Mouse (Mus musculus) T-helper 1 cell (primary cell): Measurements from ENCODE around the gene Taar8b.
"Not testable (repeated sequence)": the region's sequence is repeated elsewhere in the genome, so short reads cannot be mapped to it uniquely, and the experiment has no call there.

Experiments used
- in situ Hi-C: fragments of 300-600 bp; cut with MboI, MseI; formaldehyde crosslinking; loops from one replicate; pipeline ENCODE4 v1.15.1; 2025; ENCODE audit warnings: high pct_unique_total_duplicates

The Taar8b gene

GRCm38 (mm10) chr10:24092194-24092593, at the start of gene Taar8b:
Taar8b (minus strand) TSS chr10:24092294.
- in situ Hi-C loops, result loop anchor here (25.0 kb wide), 1 partner anchor 280 kb away; no protein-coding TSS in a partner anchor

- in situ Hi-C loops, result loop anchor here (5.0 kb wide), 1 partner anchor 321 kb away; no protein-coding TSS in a partner anchor
These were observed 46.6 kb upstream of the Taar8b start for GRCm38 (mm10) chr10:24138623-24139261.

DNA sequence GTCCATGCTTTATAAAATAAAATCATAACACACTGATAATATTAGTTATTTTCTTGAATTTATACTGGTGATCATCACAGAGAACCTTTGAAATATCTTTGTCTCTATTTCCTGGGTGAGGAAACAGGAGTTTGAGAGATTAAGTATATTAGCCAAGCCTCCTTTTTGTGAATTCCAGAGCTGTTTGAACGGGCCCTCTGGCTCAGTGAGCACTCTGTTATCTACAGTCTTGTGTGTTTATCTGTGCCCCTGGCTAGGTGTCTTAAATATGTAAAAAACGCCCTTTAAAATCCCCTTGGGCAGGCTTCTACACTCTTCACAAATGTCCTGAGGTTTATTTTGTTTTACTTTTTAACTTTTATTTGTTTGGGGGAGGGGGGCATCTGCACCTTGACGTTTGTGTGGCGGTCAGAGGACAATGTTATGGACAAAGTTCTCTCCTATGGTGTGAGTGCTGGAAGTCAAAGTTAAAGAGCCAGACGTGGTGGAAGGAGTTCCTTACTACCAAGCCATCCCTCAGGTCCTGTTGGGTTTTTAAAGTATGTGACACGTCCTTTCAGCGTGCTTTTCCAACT, 42.1 kb upstream of the Taar8b start:
- in situ Hi-C loops, result no loop called here

DNA sequence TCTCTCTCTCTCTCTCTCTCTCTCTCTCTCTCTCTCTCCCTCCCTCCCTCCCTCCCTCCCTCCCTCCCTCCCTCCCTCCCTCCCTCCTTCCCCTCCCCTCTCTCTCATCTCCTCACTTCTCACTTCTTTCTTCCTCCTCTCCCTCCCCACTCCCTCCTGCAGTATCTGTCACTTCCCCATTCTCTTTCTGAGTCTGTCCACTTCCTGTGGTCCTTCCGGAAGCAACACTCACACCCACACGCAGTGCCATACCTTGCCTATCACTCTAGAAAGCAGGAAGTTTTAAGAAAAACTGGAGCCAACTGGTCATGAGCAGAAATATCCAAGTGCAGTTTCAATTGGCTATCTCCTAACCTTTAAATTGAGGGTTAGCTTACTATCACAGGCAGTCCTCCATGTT, 41.0 kb upstream of the Taar8b start:
- in situ Hi-C loops, result no loop called here

- in situ Hi-C loops, result no loop called here
These were observed 40.2 kb upstream of the Taar8b start for GRCm38 (mm10) chr10:24132273-24132672.

DNA sequence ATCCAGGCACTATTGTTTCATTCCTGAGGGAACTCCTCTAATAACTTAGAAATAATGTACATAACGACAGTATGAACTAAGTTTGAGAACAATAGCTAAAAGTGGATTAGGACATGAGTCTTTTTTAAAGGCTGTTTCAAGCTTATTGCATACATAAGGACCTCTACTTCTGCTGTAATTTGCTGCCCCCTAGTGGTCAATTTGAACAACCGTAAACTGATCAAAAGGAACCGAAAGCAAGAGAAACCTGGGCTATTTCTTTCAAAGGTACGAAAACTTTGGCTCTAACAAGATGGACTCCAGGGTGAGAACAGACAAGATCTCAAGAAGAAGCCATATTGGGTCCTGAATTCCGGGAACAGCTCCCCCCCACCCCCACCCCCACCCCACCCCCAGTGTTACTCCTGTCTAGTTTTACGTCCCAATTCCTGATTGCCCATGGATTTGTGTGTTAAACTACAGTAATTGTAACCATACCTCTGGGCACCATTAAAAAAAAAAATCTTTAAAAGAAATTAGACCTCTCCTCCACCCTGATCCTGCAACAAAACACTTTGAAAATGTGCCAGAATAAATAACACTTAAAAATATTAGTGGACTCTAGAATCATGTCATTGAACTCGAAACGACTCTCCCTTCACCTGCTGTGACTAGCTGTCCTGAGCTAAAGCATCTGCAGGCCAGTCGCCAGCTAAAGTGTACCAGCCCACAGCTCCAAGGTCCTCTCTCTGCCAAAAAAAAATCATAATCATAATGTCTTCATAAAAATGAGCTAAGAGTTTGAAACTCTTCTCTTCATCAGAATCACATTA, 39.6 kb upstream of the Taar8b start:
- in situ Hi-C loops, result no loop called here

- in situ Hi-C loops, result no loop called here
These were observed 19.2 kb upstream of the Taar8b start for GRCm38 (mm10) chr10:24111116-24111778.

DNA sequence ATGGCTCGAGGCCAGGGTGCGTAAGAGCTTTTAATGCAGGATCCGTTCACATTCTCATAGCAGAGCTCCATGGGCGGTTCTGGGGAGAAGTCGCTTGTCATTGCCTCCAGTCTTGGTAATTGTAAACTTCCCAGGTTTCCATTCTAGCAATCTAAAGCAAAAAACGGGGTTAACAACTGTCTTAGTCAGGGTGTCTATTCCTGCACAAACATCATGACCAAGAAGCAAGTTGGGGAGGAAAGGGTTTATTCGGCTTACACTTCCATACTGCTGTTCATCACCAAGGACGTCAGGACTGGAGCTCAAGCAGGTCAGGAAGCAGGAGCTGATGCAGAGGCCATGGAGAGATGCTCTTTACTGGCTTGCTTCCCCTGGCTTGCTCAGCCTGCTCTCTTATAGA, 17.3 kb upstream of the Taar8b start, which contains the start of gene Taar9:
Gene Taar9, minus strand, starts transcription at position 101 of the 400 bp plus-strand sequence.
- in situ Hi-C loops, result not testable (repeated sequence)

DNA sequence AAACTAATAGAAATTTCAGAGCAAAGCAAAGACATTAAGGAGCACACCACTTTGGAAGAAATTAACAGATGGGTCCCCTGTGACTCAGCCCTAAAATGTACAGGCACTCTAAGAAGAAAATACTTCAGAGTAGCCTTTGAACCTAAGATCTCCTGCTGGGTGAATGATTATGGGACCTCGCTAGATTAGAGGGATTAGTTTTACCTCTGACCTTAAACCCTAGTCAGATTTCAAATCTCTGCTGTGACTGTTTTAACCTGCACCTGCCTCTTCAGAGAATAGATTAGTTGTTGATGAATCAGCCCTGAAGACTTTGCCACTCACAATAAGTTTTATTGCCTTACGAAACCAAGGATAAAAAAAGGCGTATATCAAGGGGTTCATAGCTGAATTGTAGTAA, 16.1 kb upstream of the Taar8b start:
- in situ Hi-C loops, result no loop called here

- in situ Hi-C loops, result no loop called here
These were observed 15.7 kb upstream of the Taar8b start for GRCm38 (mm10) chr10:24107747-24108146.

DNA sequence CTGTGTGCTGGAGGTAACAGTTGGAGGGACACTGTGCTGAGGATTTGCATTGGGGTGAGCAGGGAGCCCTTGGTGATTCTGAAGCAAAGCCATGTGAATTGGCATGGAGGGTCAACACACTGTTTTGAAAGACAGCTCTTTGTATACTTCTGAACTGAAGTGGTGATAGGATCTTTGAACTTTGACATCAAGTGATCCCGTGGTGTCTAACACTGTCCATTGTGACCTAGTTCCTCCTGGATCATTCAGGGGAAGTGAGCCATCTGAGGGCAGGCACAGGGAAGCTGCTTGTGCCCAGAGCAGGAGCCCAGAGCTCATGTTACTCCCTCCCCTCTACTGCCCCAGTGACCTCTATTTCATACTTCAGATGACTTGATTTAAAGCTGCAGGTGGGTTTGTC, 11.2 kb upstream of the Taar8b start:
- in situ Hi-C loops, result not testable (repeated sequence)

GRCm38 (mm10) chr10:24101812-24102211, 9.7 kb upstream of the Taar8b start, which contains the start of gene Taar8c:
Taar8c (minus strand) TSS chr10:24101912.
- in situ Hi-C loops, result not testable (repeated sequence)

DNA sequence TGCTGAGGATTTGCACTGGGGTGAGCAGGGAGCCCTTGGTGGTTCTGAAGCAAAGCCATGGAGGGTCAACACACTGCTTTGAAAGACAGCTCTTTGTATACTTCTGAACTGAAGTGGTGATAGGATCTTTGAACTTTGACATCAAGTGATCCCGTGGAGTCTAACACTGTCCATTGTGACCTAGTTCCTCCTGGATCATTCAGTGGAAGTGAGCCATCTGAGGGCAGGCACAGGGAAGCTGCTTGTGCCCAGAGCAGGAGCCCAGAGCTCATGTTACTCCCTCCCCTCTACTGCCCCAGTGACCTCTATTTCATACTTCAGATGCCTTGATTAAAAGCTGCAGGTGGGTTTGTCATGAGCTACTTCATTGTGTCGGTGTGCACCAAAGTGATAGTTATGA, 4.9 kb upstream of the Taar8b start:
- in situ Hi-C loops, result loop anchor here (25.0 kb wide), 1 partner anchor 285 kb away; no protein-coding TSS in a partner anchor

DNA sequence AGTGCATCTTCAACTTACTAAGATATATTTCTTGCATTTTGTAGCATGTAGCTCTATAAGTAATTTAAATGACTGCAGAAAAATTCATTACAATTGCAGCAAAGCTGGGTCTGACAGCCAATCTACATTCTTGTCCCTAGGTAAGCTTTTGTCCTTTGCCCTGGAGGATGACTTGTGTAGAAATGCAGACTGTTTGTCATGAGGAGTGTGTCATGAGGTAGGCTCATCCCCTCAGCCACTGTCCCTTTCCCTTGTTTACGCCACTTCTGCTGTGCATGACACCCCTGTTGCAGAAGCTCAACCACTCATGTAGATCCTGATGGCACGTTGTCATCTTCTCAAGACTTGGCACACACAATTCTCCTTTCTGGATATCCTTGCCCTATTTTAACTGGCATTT, 4.9 kb downstream of the Taar8b start:
- in situ Hi-C loops, result loop anchor here (25.0 kb wide), 1 partner anchor 275 kb away; no protein-coding TSS in a partner anchor

- in situ Hi-C loops, result loop anchor here (25.0 kb wide), 1 partner anchor 274 kb away; no protein-coding TSS in a partner anchor
These were observed 5.5 kb downstream of the Taar8b start for GRCm38 (mm10) chr10:24086555-24086954.

DNA sequence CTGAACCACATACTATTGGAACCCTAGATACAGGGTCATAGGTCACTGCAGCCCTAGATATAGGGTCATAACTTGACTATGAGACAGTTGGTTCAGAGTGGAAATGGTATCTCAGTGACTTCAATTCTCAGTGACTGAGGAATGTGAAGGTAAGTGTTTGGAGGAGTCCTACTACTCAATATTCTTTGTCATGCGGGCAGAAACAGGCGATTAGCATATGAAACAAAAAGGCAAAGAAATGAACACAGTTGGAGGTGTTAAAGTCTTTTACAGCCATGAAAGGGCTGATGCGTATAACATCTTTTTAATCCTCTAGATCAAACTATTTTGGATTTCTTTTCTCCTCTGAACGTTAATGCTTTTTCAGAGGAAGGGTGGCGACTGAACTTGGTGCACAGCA, 6.2 kb downstream of the Taar8b start:
- in situ Hi-C loops, result loop anchor here (25.0 kb wide), 1 partner anchor 274 kb away; no protein-coding TSS in a partner anchor

GRCm38 (mm10) chr10:24080166-24080565, 11.9 kb downstream of the Taar8b start:
- in situ Hi-C loops, result loop anchor here (25.0 kb wide), 1 partner anchor 268 kb away; no protein-coding TSS in a partner anchor

- in situ Hi-C loops, result loop anchor here (25.0 kb wide), 1 partner anchor 264 kb away; no protein-coding TSS in a partner anchor
These were observed 15.9 kb downstream of the Taar8b start, which contains the start of gene Taar8a for GRCm38 (mm10) chr10:24076200-24076599. Taar8a (plus strand) TSS chr10:24076500.

GRCm38 (mm10) chr10:24074751-24075150, 17.3 kb downstream of the Taar8b start:
- in situ Hi-C loops, result loop anchor here (25.0 kb wide), 1 partner anchor 262 kb away; no protein-coding TSS in a partner anchor

GRCm38 (mm10) chr10:24058986-24059385, 33.1 kb downstream of the Taar8b start:
- in situ Hi-C loops, result no loop called here

DNA sequence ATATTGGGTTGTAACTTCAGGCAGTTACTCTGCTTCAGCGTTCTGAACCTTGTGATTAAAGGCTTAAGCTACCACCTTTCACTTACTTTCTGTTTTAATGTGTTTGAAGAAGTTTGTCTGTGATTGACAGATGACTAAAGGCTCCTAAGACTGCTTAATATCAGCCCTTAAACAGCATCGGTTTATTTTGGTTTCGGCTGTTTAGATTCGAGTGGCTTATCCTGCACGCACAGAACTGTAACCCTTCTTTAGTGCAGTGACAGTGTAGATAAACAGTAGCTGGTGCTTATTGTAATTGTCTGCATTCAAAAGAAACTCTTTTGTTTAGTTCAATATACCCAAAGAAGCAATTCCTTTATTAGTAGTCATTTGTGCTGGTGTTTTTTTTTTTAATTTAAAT, 40.1 kb downstream of the Taar8b start:
- in situ Hi-C loops, result no loop called here
